Mouse (Mus musculus): ENCODE measurements at regions not wholly inside any gene's neighbourhood (a gene's known extent, or its start where the extent isn't known, plus 50 kb on each side); places are given as distances from the start of the nearest gene placed in this dataset.

- TF ChIP-seq NELFE (IDR thresholded peaks at IDR 0.05; ENCODE audit: low read depth, low read length) (no peak), MAX (IDR thresholded peaks at IDR 0.05; ENCODE audit: low read length) (no peak), CTCF (IDR thresholded peaks at IDR 0.05 in 2 of 3, conservative IDR thresholded peaks at IDR 0.05 in 1 of 3; ENCODE audit: control insufficient read depth in 1 of 3, insufficient read depth in 1 of 3, low read depth in 2 of 3, low read length in 3 of 3, poor library complexity in 1 of 3, severe bottlenecking in 1 of 3) (no peak), TCF12 (IDR thresholded peaks at IDR 0.05; ENCODE audit: low read depth, low read length) (no peak), KAT2A (conservative IDR thresholded peaks at IDR 0.05; ENCODE audit: low read depth, low read length) (no peak), EP300 (IDR thresholded peaks at IDR 0.05; ENCODE audit: low read depth in 1 of 2, low read length in 2 of 2) (no peak), ZMIZ1 (IDR thresholded peaks at IDR 0.05; ENCODE audit: low read depth, low read length) (no peak), ELF1 (IDR thresholded peaks at IDR 0.05; ENCODE audit: low read depth, low read length) (no peak), CHD2 (IDR thresholded peaks at IDR 0.05; ENCODE audit: low read length) (no peak), GABPA (IDR thresholded peaks at IDR 0.05; ENCODE audit: low read depth, low read length) (no peak), ZC3H11A (IDR thresholded peaks at IDR 0.05; ENCODE audit: low read depth, low read length) (no peak), SIN3A (IDR thresholded peaks at IDR 0.05; ENCODE audit: low read length) (no peak), SMC3 (IDR thresholded peaks at IDR 0.05; ENCODE audit: low read depth, low read length) (no peak), POLR2AphosphoS2 (IDR thresholded peaks at IDR 0.05; ENCODE audit: low read length) (no peak), USF1 (IDR thresholded peaks at IDR 0.05; ENCODE audit: low read depth, low read length) (no peak), ETS1 (IDR thresholded peaks at IDR 0.05; ENCODE audit: low read depth, low read length) (no peak), GATA1 (IDR thresholded peaks at IDR 0.05; ENCODE audit: low read depth, low read length) (no peak)
- H3K27ac ChIP-seq (ENCODE audit: control insufficient read depth, low read depth, low read length) = no peak overlapping the region
- H3K9ac ChIP-seq (ENCODE audit: control insufficient read depth, low read depth, low read length, poor library complexity, severe bottlenecking) = no peak overlapping the region
- H3K9me3 ChIP-seq (replicated peaks; ENCODE audit: insufficient read depth, low read length) = no peaks in the 10 kb centered on the region
- H3K27me3 ChIP-seq (ENCODE audit: control insufficient read depth in 1 of 2, insufficient read depth in 2 of 2, low read length in 2 of 2) = no peaks in the 10 kb centered on the region
- no peak for DNase-seq (ENCODE audit: low read depth, low spot score)
- H3K4me3 ChIP-seq (ENCODE audit: control insufficient read depth in 1 of 2, insufficient read depth in 1 of 2, low read depth in 2 of 2, low read length in 2 of 2) = no peak overlapping the region
- H3K4me1 ChIP-seq (ENCODE audit: control insufficient read depth in 1 of 2, insufficient read depth in 2 of 2, low read length in 2 of 2) = no peaks in the 10 kb centered on the region
- H3K36me3 ChIP-seq (ENCODE audit: control insufficient read depth in 1 of 2, insufficient read depth in 2 of 2, low read length in 2 of 2) = no peaks in the 10 kb centered on the region
- H3K79me2 ChIP-seq (ENCODE audit: control insufficient read depth, insufficient read depth, low read length, poor library complexity) = no peaks in the 10 kb centered on the region
These were observed 331.3 kb upstream of the Zmiz1 start for GRCm38 (mm10) chr14:25127544-25128159.

DNA sequence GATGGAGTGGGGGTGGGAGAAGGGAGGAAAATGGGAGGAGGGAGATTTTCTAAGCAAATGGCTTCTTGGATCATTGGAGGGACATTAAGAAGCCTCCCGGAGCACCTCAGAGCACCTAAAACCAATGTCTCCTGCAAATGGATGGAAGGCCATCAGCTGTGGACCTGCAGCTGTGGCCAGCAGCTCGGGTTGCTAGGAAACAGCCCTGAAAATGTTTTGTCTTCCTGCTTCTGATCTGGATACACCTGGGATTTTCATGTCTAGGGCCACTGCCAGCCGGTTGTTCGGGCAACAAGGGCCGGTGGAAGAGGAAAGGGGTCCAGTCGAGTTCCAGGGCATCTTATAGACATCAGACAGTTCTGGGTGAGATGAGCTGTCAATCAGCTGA lies 330.8 kb upstream of the Zmiz1 start:
- H3K27me3 ChIP-seq (ENCODE audit: control insufficient read depth in 1 of 2, insufficient read depth in 2 of 2, low read length in 2 of 2) = no peaks in the 10 kb centered on the region
- H3K27ac ChIP-seq (ENCODE audit: control insufficient read depth, low read depth, low read length) = no peak overlapping the region
- H3K36me3 ChIP-seq (ENCODE audit: control insufficient read depth in 1 of 2, insufficient read depth in 2 of 2, low read length in 2 of 2) = no peaks in the 10 kb centered on the region
- no peak overlapping the region for H3K4me3 ChIP-seq (ENCODE audit: control insufficient read depth in 1 of 2, insufficient read depth in 1 of 2, low read depth in 2 of 2, low read length in 2 of 2)
- H3K79me2 ChIP-seq (ENCODE audit: control insufficient read depth, insufficient read depth, low read length, poor library complexity) = no peaks in the 10 kb centered on the region
- no peak for TF ChIP-seq GABPA (IDR thresholded peaks at IDR 0.05; ENCODE audit: low read depth, low read length)
- no peak for TF ChIP-seq SIN3A (IDR thresholded peaks at IDR 0.05; ENCODE audit: low read length)
- TF ChIP-seq UBTF (IDR thresholded peaks at IDR 0.05; ENCODE audit: borderline replicate concordance, insufficient read depth, low read depth, low read length) = no peak
- no peak for TF ChIP-seq CTCF (IDR thresholded peaks at IDR 0.05 in 2 of 3, conservative IDR thresholded peaks at IDR 0.05 in 1 of 3; ENCODE audit: control insufficient read depth in 1 of 3, insufficient read depth in 1 of 3, low read depth in 2 of 3, low read length in 3 of 3, poor library complexity in 1 of 3, severe bottlenecking in 1 of 3)
- no peak for TF ChIP-seq ZNF384 (IDR thresholded peaks at IDR 0.05; ENCODE audit: low read depth, low read length)
- no peak for TF ChIP-seq ZMIZ1 (IDR thresholded peaks at IDR 0.05; ENCODE audit: low read depth, low read length)
- TF ChIP-seq SMC3 (IDR thresholded peaks at IDR 0.05; ENCODE audit: low read depth, low read length) = no peak
- no peak for TF ChIP-seq HCFC1 (IDR thresholded peaks at IDR 0.05; ENCODE audit: low read depth, low read length)
- no peak for TF ChIP-seq TBP (IDR thresholded peaks at IDR 0.05; ENCODE audit: low read depth, low read length)
- TF ChIP-seq MYB (IDR thresholded peaks at IDR 0.05; ENCODE audit: low read depth, low read length) = no peak
- DNase-seq (ENCODE audit: low read depth, low spot score) = no peak
- H3K4me1 ChIP-seq (ENCODE audit: control insufficient read depth in 1 of 2, insufficient read depth in 2 of 2, low read length in 2 of 2) = no peaks in the 10 kb centered on the region
- no peak overlapping the region for H3K9ac ChIP-seq (ENCODE audit: control insufficient read depth, low read depth, low read length, poor library complexity, severe bottlenecking)
- H3K9me3 ChIP-seq (replicated peaks; ENCODE audit: insufficient read depth, low read length) = no peaks in the 10 kb centered on the region
